Mouse (Mus musculus): ENCODE data around the gene Dnpep. TPM values are rescaled to one million over a fixed set of nuclear protein-coding genes. Genes with fewer than 3 reads are reported as not detected.
A peak's percentile ranks its signal among the peaks of the same experiment; 100 is the strongest.

Dnpep gene
- polyA plus RNA-seq, 1 experiment from 2014 or later, result 125 TPM

DNA sequence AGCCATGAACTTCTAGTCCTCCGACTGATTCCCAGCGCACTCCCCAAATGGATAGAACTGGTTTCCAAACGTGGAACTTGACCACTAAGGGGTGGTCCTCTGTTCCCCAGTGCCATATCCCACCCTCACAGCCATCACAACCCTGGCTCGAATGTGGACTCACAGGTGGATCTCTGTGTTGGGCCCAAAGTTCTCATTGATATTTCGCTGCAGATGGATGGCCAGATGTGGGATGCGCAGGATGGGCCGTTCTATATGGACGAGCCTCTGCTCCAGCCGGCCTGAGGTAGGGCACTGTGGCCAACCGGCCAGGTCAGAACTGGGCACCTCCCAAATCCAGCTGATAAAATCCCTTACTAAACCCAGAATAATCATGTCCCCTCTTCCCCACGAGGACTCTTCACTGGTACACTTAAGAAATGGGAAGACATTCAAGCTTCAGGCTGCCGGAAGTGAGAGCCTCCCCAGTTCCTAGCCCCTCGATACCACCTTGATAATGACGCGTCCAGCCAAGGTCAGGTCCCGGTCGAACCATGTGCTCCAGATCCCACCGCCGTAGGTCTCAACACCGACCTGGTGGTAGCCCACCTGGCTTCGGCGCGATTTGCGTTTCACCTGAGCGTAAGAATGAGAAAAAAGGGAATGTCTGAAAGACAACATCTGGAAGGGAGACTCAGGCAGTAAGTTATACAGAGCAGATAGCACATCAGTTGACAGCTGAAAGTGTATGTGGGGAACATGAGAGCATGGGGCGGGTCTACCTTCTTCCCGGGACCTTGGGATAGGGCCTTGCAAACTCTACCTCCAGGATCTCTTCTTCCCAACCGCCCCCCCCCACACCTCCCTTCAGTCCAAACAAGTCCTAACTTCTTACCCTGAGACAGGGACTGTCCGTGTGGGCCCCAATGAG lies 2.1 kb downstream of the Dnpep start:
- peaks cover 13% of the 10 kb centered on the region for H3K36me3 ChIP-seq (ENCODE audit: control insufficient read depth, insufficient read depth, low read length)
- 0 out of 2 replicates have a peak, but pooled peaks cover 3% of the 10 kb centered on the region for H3K4me1 ChIP-seq (ENCODE audit: control insufficient read depth, insufficient read depth, low read length)
- H3K4me2 ChIP-seq (ENCODE audit: low read depth, low read length), result peak overlapping the region; percentile 64
- no peak for ATAC-seq (ENCODE audit: insufficient read depth, low FRiP score)
- H3K9ac ChIP-seq (ENCODE audit: low read length), result peak overlapping the region; percentile 85
- H3K27me3 ChIP-seq (ENCODE audit: control insufficient read depth, insufficient read depth, low read length), result no peaks in the 10 kb centered on the region
- WGBS, result 77% methylated on average over 29 of the region's 29 CpGs
- peak overlapping the region; percentile 97 for H3K27ac ChIP-seq (ENCODE audit: low read length)
- no peaks in the 10 kb centered on the region for H3K9me3 ChIP-seq (replicated peaks; ENCODE audit: control insufficient read depth, low read length)
- H3K4me3 ChIP-seq (replicated peaks; ENCODE audit: low read length), result peak overlapping the region; percentile 77

- no peak for ATAC-seq (ENCODE audit: insufficient read depth, low FRiP score)
- Histone ChIP-seq H3K9ac (ENCODE audit: low read length) (no peak overlapping the region), H3K27me3 (ENCODE audit: control insufficient read depth, insufficient read depth, low read length) (no peaks in the 10 kb centered on the region), H3K4me1 (ENCODE audit: control insufficient read depth, insufficient read depth, low read length) (0 out of 2 replicates have a peak, but pooled peaks cover 3% of the 10 kb centered on the region), H3K9me3 (replicated peaks; ENCODE audit: control insufficient read depth, low read length) (no peaks in the 10 kb centered on the region), H3K4me2 (ENCODE audit: low read depth, low read length) (no peak overlapping the region), H3K27ac (ENCODE audit: low read length) (no peak overlapping the region), H3K36me3 (ENCODE audit: control insufficient read depth, insufficient read depth, low read length) (peaks cover 13% of the 10 kb centered on the region), H3K4me3 (replicated peaks; ENCODE audit: low read length) (no peak overlapping the region)
- WGBS, result 94% methylated on average over 6 of the region's 6 CpGs
Measured at GRCm38 (mm10) chr1:75315011-75315410, 2.8 kb downstream of the Dnpep start.

DNA sequence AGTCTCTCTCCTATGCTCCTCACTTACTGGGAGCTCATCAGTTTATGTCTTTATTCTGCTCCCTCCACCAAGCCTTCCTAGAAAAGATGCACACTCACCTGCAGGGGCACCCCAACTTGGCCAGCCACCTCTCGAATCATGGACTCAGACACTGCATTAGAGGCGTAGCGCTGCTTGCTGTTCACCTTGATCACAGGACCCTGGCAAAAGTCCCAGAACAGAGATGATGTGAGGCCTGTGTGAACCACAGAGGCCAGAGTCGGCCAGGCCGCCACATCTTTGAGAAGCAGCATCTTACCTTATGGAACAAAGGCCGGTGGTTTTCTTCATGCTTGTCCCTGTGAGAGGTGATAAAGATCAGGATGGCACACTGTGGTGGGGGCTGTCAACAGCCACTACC lies 6.1 kb downstream of the Dnpep start:
- no peaks in the 10 kb centered on the region for H3K9me3 ChIP-seq (replicated peaks; ENCODE audit: control insufficient read depth, low read length)
- no peak for ATAC-seq (ENCODE audit: insufficient read depth, low FRiP score)
- no peak overlapping the region for H3K4me3 ChIP-seq (replicated peaks; ENCODE audit: low read length)
- H3K4me1 ChIP-seq (ENCODE audit: control insufficient read depth, insufficient read depth, low read length), result no peaks in the 10 kb centered on the region
- no peak overlapping the region for H3K27ac ChIP-seq (ENCODE audit: low read length)
- WGBS, result 93% methylated on average over 6 of the region's 6 CpGs
- H3K4me2 ChIP-seq (ENCODE audit: low read depth, low read length), result no peak overlapping the region
- no peaks in the 10 kb centered on the region for H3K27me3 ChIP-seq (ENCODE audit: control insufficient read depth, insufficient read depth, low read length)
- H3K9ac ChIP-seq (ENCODE audit: low read length), result no peak overlapping the region
- H3K36me3 ChIP-seq (ENCODE audit: control insufficient read depth, insufficient read depth, low read length), result peaks cover 27% of the 10 kb centered on the region

DNA sequence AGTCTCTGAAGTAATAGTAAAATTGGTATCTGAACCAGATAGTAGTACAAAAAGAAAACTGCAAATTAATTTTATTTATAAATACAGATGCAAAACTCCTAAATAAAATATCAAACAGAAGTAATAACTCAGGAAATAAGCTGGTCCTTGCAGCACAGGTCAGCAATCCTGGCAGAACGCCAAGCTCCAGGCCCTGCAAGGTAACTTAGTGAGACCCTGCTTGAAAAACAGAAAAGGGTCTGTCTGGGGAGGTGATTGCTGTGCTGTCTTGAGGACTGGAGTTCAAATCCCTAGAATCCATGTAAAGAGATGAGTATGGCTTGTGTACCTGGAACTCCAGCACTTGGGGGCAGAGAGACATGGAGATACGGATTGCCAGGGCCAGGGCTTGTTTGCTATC lies 13.1 kb downstream of the Dnpep start:
- Histone ChIP-seq H3K9ac (ENCODE audit: low read length) (no peak overlapping the region), H3K27ac (ENCODE audit: low read length) (no peak overlapping the region), H3K4me1 (ENCODE audit: control insufficient read depth, insufficient read depth, low read length) (no peaks in the 10 kb centered on the region), H3K4me3 (replicated peaks; ENCODE audit: low read length) (no peak overlapping the region), H3K4me2 (ENCODE audit: low read depth, low read length) (no peak overlapping the region), H3K36me3 (ENCODE audit: control insufficient read depth, insufficient read depth, low read length) (peaks cover 14% of the 10 kb centered on the region), H3K9me3 (replicated peaks; ENCODE audit: control insufficient read depth, low read length) (no peaks in the 10 kb centered on the region), H3K27me3 (ENCODE audit: control insufficient read depth, insufficient read depth, low read length) (no peaks in the 10 kb centered on the region)
- ATAC-seq (ENCODE audit: insufficient read depth, low FRiP score), result no peak
- 76% methylated on average over 2 of the region's 2 CpGs for WGBS

- Histone ChIP-seq H3K9ac (ENCODE audit: low read length) (no peak overlapping the region), H3K27me3 (ENCODE audit: control insufficient read depth, insufficient read depth, low read length) (no peaks in the 10 kb centered on the region), H3K36me3 (ENCODE audit: control insufficient read depth, insufficient read depth, low read length) (no peaks in the 10 kb centered on the region), H3K9me3 (replicated peaks; ENCODE audit: control insufficient read depth, low read length) (no peaks in the 10 kb centered on the region), H3K4me3 (replicated peaks; ENCODE audit: low read length) (no peak overlapping the region), H3K27ac (ENCODE audit: low read length) (no peak overlapping the region), H3K4me2 (ENCODE audit: low read depth, low read length) (no peak overlapping the region), H3K4me1 (ENCODE audit: control insufficient read depth, insufficient read depth, low read length) (peaks cover 7% of the 10 kb centered on the region)
- ATAC-seq (ENCODE audit: insufficient read depth, low FRiP score), result no peak
- 84% methylated on average over 5 of the region's 5 CpGs for WGBS
Measured at GRCm38 (mm10) chr1:75294294-75294693, 23.5 kb downstream of the Dnpep start.

GRCm38 (mm10) chr1:75293331-75293701 lies 24.5 kb downstream of the Dnpep start:
- H3K9me3 ChIP-seq (replicated peaks; ENCODE audit: control insufficient read depth, low read length), result no peaks in the 10 kb centered on the region
- no peak overlapping the region for H3K4me2 ChIP-seq (ENCODE audit: low read depth, low read length)
- H3K36me3 ChIP-seq (ENCODE audit: control insufficient read depth, insufficient read depth, low read length), result no peaks in the 10 kb centered on the region
- no peaks in the 10 kb centered on the region for H3K27me3 ChIP-seq (ENCODE audit: control insufficient read depth, insufficient read depth, low read length)
- 76% methylated on average over 5 of the region's 5 CpGs for WGBS
- ATAC-seq (ENCODE audit: insufficient read depth, low FRiP score), result no peak
- peaks cover 7% of the 10 kb centered on the region for H3K4me1 ChIP-seq (ENCODE audit: control insufficient read depth, insufficient read depth, low read length)
- H3K9ac ChIP-seq (ENCODE audit: low read length), result no peak overlapping the region
- 0 out of 2 replicates have a peak overlapping the region, but pooled peaks have one; percentile 25 for H3K27ac ChIP-seq (ENCODE audit: low read length)
- no peak overlapping the region for H3K4me3 ChIP-seq (replicated peaks; ENCODE audit: low read length)

GRCm38 (mm10) chr1:75292476-75293330 lies 25.1 kb downstream of the Dnpep start:
- Histone ChIP-seq H3K27ac (ENCODE audit: low read length) (peak overlapping the region; percentile 25; the same call in 1 of the 2 replicates), H3K27me3 (ENCODE audit: control insufficient read depth, insufficient read depth, low read length) (no peaks in the 10 kb centered on the region), H3K4me1 (ENCODE audit: control insufficient read depth, insufficient read depth, low read length) (peaks cover 7% of the 10 kb centered on the region), H3K9me3 (replicated peaks; ENCODE audit: control insufficient read depth, low read length) (no peaks in the 10 kb centered on the region), H3K4me3 (replicated peaks; ENCODE audit: low read length) (no peak overlapping the region), H3K9ac (ENCODE audit: low read length) (no peak overlapping the region; the same call in 1 of the 2 replicates), H3K4me2 (ENCODE audit: low read depth, low read length) (no peak overlapping the region), H3K36me3 (ENCODE audit: control insufficient read depth, insufficient read depth, low read length) (no peaks in the 10 kb centered on the region)
- WGBS, result 29% methylated on average over 12 of the region's 12 CpGs
- no peak for ATAC-seq (ENCODE audit: insufficient read depth, low FRiP score)

DNA sequence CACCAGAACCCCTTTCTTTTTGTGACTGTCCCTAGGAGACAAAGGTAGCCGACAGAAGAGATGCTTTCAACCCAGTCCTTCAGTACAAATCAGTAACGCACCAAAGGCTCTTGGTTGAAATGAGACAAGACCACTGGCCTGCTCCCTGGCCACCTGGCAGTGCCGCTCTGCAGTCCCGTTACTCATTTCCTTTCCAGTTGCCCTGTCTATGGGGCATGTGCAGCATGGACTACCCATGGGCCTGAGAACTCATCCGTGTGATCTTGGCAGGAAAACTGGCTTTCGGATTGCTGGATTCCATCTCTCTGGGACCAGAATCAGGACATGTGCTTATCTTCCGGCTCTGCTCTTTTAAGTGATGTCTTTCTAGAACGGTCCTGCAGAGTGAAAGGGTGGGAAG lies 26.5 kb downstream of the Dnpep start:
- Histone ChIP-seq H3K27me3 (ENCODE audit: control insufficient read depth, insufficient read depth, low read length) (no peaks in the 10 kb centered on the region), H3K9ac (ENCODE audit: low read length) (no peak overlapping the region), H3K36me3 (ENCODE audit: control insufficient read depth, insufficient read depth, low read length) (no peaks in the 10 kb centered on the region), H3K9me3 (replicated peaks; ENCODE audit: control insufficient read depth, low read length) (no peaks in the 10 kb centered on the region), H3K27ac (ENCODE audit: low read length) (no peak overlapping the region), H3K4me3 (replicated peaks; ENCODE audit: low read length) (no peak overlapping the region), H3K4me2 (ENCODE audit: low read depth, low read length) (no peak overlapping the region), H3K4me1 (ENCODE audit: control insufficient read depth, insufficient read depth, low read length) (peaks cover 7% of the 10 kb centered on the region)
- WGBS, result 79% methylated on average over 8 of the region's 8 CpGs
- no peak for ATAC-seq (ENCODE audit: insufficient read depth, low FRiP score)

DNA sequence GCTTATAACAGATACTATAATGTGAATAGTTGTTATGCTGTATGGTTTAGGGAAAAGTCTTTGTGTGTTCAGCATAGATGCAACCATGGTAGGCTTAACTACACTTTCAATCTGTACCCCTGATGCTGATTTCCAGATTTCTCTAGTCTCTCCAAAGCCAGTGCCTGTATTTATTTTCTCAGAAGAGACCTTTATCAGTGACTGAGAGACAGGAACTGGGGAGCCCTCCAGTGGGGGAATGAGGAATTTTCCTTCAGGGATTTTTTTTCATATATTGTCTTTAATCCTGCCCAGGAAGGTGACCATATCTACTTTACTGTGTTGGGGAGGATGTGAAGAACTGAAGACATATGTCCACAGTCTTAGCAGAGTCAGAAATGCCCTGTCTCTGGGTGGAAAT lies 27.2 kb downstream of the Dnpep start:
- peaks cover 7% of the 10 kb centered on the region for H3K4me1 ChIP-seq (ENCODE audit: control insufficient read depth, insufficient read depth, low read length)
- H3K4me2 ChIP-seq (ENCODE audit: low read depth, low read length), result no peak overlapping the region
- ATAC-seq (ENCODE audit: insufficient read depth, low FRiP score), result no peak
- H3K9ac ChIP-seq (ENCODE audit: low read length), result no peak overlapping the region
- no peaks in the 10 kb centered on the region for H3K9me3 ChIP-seq (replicated peaks; ENCODE audit: control insufficient read depth, low read length)
- no peak overlapping the region for H3K27ac ChIP-seq (ENCODE audit: low read length)
- H3K27me3 ChIP-seq (ENCODE audit: control insufficient read depth, insufficient read depth, low read length), result no peaks in the 10 kb centered on the region
- no peaks in the 10 kb centered on the region for H3K36me3 ChIP-seq (ENCODE audit: control insufficient read depth, insufficient read depth, low read length)
- no peak overlapping the region for H3K4me3 ChIP-seq (replicated peaks; ENCODE audit: low read length)

All from stomach, embryonic 16.5 days (tissue).